Mouse (Mus musculus) limb, embryonic 14.5 days (tissue): ENCODE measurements at regions not wholly inside any gene's neighbourhood (a gene's known extent, or its start where the extent isn't known, plus 50 kb on each side); places are given as distances from the start of the nearest gene placed in this dataset.

Experiments
- ATAC-seq: fragments of 200-750 bp; cut with Nextera tagmentation; 2 replicates; pipeline ENCODE4 v1.8.0; 2017; ENCODE audit warnings: low read depth, moderate number of reproducible peaks, moderate TSS enrichment; ENCODE audit not compliant: low FRiP score
- DNase-seq: peaks from one replicate; pipeline ENCODE4 v3.0.0-alpha.2; 2015; ENCODE audit warnings: low spot score
- H3K27ac ChIP-seq: fragments of 300-500 bp; sonication (generic); replicated peaks from 2 replicates; pipeline ENCODE4 v1.5.1; 2014; ENCODE audit warnings: low read depth, mild to moderate bottlenecking, low read length, moderate library complexity, mixed read lengths
- H3K27me3 ChIP-seq: fragments of 300-500 bp; sonication (generic); 2 replicates; pipeline ENCODE4 v1.6.1; 2014; ENCODE audit warnings: low read length, mixed read lengths; ENCODE audit not compliant: control insufficient read depth, insufficient read depth
- H3K36me3 ChIP-seq: fragments of 300-500 bp; sonication (generic); 2 replicates; pipeline ENCODE4 v1.6.1; 2014; ENCODE audit warnings: mild to moderate bottlenecking, low read length, moderate library complexity, mixed read lengths; ENCODE audit not compliant: control insufficient read depth, insufficient read depth
- H3K4me1 ChIP-seq: fragments of 300-500 bp; sonication (generic); 2 replicates; pipeline ENCODE4 v1.6.1; 2014; ENCODE audit warnings: antibody characterized with exemption, low read length, mixed read lengths; ENCODE audit not compliant: control insufficient read depth, insufficient read depth
- H3K4me2 ChIP-seq: fragments of 300-500 bp; sonication (generic); replicated peaks from 2 replicates; pipeline ENCODE4 v1.6.1; 2014; ENCODE audit warnings: low read depth, mild to moderate bottlenecking, low read length, moderate library complexity; ENCODE audit not compliant: severe bottlenecking
- H3K4me3 ChIP-seq: fragments of 300-500 bp; sonication (generic); replicated peaks from 2 replicates; pipeline ENCODE4 v1.5.1; 2014; ENCODE audit warnings: low read length
- H3K9ac ChIP-seq: fragments of 300-500 bp; sonication (generic); 2 replicates; pipeline ENCODE4 v1.6.1; 2014; ENCODE audit warnings: mild to moderate bottlenecking, low read depth, low read length, moderate library complexity; ENCODE audit not compliant: severe bottlenecking
- H3K9me3 ChIP-seq: fragments of 300-500 bp; sonication (generic); 2 replicates; pipeline ENCODE4 v1.6.1; 2016; ENCODE audit warnings: low read length; ENCODE audit not compliant: control insufficient read depth
- POLR2A ChIP-seq: fragments of 200-500 bp; IDR thresholded peaks from 2 replicates; pipeline ENCODE4 v1.8.0; 2012; ENCODE audit warnings: inconsistent platforms, mild to moderate bottlenecking, moderate library complexity, borderline replicate concordance; ENCODE audit not compliant: insufficient read depth, insufficient read length; ENCODE audit errors: extremely low read depth
- WGBS: fragments of 180-500 bp; shearing (Covaris S2); extraction: QIAGEN DNeasy Blood & Tissue Kit; methylation state at CpG from one replicate; pipeline ENCODE4 v1.1.7; 2014; 5-methylcytosine and 5-hydroxymethylcytosine counted together

DNA sequence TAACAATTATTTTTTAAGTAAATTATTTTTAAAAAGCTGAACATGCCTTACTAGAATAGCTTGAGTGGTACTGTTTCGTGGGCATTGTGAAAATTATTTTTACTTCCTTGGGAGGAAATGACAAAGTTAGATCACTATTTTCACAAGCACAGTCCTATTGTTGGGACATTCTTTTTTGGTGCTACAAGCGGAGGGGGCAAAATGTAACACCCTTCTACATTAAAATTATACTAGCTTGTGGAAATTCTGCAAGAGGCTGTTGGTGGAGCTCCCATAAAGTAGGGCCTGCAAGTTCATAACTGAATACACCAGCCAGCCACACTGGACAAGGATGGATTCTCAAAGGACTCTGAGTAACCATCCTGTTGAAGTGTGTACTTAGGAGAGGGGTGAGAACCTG, 313.1 kb upstream of the Eif4g2 start:
- 75% methylated on average over 2 of the region's 2 CpGs for WGBS
- no peak overlapping the region for H3K4me2 ChIP-seq
- no peak overlapping the region for H3K27ac ChIP-seq
- no peak overlapping the region for H3K9ac ChIP-seq
- H3K4me1 ChIP-seq = no peaks in the 10 kb centered on the region
- no peak for TF ChIP-seq POLR2A
- H3K36me3 ChIP-seq = no peaks in the 10 kb centered on the region
- DNase-seq (no peak), ATAC-seq (no peak)
- no peaks in the 10 kb centered on the region for H3K9me3 ChIP-seq
- no peak overlapping the region for H3K4me3 ChIP-seq
- H3K27me3 ChIP-seq = no peaks in the 10 kb centered on the region

DNA sequence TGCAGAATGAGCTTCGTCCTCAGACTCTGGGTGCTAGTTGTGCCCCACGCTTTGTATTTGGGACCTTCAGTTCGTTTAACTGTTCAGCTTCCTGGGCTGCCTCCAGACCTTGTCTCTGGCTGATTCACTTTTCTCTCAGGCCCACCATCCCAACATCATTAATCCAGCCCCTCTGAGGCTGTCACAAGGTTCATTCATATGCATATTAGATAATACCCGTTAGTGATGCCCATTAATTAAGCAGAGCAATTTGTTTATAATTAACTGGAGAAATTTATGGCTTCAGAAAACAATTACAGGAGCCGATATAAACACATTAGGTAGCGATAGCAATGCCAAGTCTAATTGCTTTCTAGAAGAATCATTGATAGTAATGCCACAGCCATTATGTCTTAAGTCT, 312.3 kb upstream of the Eif4g2 start:
- Histone ChIP-seq H3K27me3 (no peaks in the 10 kb centered on the region), H3K4me1 (no peaks in the 10 kb centered on the region), H3K9me3 (no peaks in the 10 kb centered on the region), H3K36me3 (no peaks in the 10 kb centered on the region), H3K4me3 (no peak overlapping the region), H3K9ac (no peak overlapping the region), H3K27ac (no peak overlapping the region), H3K4me2 (no peak overlapping the region)
- WGBS = 69% methylated on average over 6 of the region's 6 CpGs
- no peak for TF ChIP-seq POLR2A
- DNase-seq (no peak), ATAC-seq (no peak)

DNA sequence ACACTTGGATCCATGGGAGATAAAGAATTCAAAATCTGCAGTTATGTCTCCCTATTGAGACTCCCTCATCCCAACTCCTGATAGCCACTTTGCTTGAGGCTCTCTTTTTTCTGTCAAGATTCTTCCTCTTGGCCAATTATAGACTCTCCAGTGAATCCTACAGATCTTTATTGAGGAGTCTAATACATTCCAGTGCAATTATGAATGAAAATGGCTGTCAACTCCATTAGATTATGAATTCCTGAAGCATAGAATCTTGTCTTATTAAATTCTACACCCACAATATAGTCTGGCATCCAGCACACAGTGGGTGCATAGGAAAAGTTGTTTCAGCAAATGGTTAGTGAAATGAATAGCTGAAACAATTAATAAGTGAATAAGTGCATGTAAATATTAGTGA, 311.0 kb upstream of the Eif4g2 start:
- ATAC-seq (no peak), DNase-seq (no peak)
- no peaks in the 10 kb centered on the region for H3K36me3 ChIP-seq
- no peak overlapping the region for H3K27ac ChIP-seq
- no peaks in the 10 kb centered on the region for H3K9me3 ChIP-seq
- no peak overlapping the region for H3K4me2 ChIP-seq
- no peak for TF ChIP-seq POLR2A
- no peaks in the 10 kb centered on the region for H3K27me3 ChIP-seq
- H3K9ac ChIP-seq = no peak overlapping the region
- H3K4me3 ChIP-seq = no peak overlapping the region
- no peaks in the 10 kb centered on the region for H3K4me1 ChIP-seq

DNA sequence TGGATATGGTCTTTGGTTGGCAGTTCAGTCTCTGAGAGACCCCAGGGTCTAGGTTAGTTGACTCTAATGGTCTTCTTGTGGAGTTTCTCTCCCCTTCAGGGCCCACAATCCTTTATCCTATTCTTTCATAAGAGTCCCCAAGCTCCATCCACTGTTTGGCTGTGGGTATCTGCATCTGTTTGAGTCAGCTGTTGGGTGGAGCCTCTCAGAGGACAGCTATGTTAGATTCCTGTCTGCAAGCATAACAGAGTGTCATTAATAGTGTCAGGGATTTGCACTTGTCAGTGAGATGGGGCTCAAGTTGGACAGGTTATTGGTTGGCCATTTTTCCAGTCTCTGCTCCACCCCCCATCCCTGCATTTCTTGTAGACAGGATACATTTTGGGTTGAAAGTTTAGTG, 306.9 kb upstream of the Eif4g2 start:
- H3K27me3 ChIP-seq = no peaks in the 10 kb centered on the region
- no peak overlapping the region for H3K4me2 ChIP-seq
- no peak for TF ChIP-seq POLR2A
- ATAC-seq = no peak
- no peak overlapping the region for H3K9ac ChIP-seq
- no peaks in the 10 kb centered on the region for H3K36me3 ChIP-seq
- no peak overlapping the region for H3K4me3 ChIP-seq
- no peaks in the 10 kb centered on the region for H3K9me3 ChIP-seq
- H3K27ac ChIP-seq = no peak overlapping the region
- H3K4me1 ChIP-seq = no peaks in the 10 kb centered on the region
- no peak for DNase-seq

DNA sequence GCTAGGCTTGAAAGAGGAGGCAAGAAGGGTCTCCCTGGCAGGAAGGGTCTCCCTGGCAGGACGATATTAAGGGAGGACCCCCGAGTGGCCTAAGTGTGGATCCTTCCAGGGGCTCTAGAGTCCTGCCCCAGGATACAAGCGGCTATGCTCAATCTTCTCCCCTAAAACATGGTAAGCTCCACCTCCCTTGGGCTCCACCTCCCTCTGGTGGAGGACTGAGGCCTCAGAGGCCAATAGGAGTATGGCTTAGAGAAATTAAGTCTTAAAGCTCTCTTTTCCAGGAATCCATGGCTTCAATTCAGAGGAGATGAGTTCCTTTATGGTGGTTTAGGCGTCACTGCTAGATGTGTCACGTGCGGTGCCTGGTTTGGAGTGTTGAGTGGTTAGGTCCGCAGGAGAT, 291.7 kb upstream of the Eif4g2 start:
- H3K27ac ChIP-seq = no peak overlapping the region
- no peak overlapping the region for H3K9ac ChIP-seq
- no peak overlapping the region for H3K4me2 ChIP-seq
- H3K27me3 ChIP-seq = no peaks in the 10 kb centered on the region
- TF ChIP-seq POLR2A = no peak
- 84% methylated on average over 7 of the region's 7 CpGs for WGBS
- H3K4me1 ChIP-seq = no peaks in the 10 kb centered on the region
- no peaks in the 10 kb centered on the region for H3K9me3 ChIP-seq
- ATAC-seq (no peak), DNase-seq (no peak)
- H3K4me3 ChIP-seq = no peak overlapping the region
- no peaks in the 10 kb centered on the region for H3K36me3 ChIP-seq
